8 mouse cellular contexts compared by ENCODE assay signal in genomic region chr9:22225581-22226388, GRCm38 (mm10). TPM values are rescaled to one million over a fixed set of nuclear protein-coding genes. Genes with fewer than 3 reads are reported as not detected.
A peak's percentile ranks its signal among the peaks of the same experiment; 100 is the strongest.
DNase-seq lines count a peak whose midpoint lies in the region; ATAC-seq lines count a peak whose summit lies in the region.

TSS of gene Zfp809 (plus strand) at chr9:22225714.

- H3K36me3 ChIP-seq in heart, embryonic 13.5 days = peaks cover 13% of the 10 kb centered on the region
- peaks cover 11% of the 10 kb centered on the region for H3K36me3 ChIP-seq in liver, embryonic 12.5 days
- H3K36me3 ChIP-seq in stomach, embryonic 15.5 days = peaks cover 3% of the 10 kb centered on the region; the same call in 1 of the 2 replicates

- H3K27me3 ChIP-seq in heart, embryonic 13.5 days (replicated peaks) = no peaks in the 10 kb centered on the region
- H3K27me3 ChIP-seq in liver, embryonic 12.5 days (replicated peaks) = 0 out of 2 replicates have a peak, but pooled peaks cover 3% of the 10 kb centered on the region
- H3K27me3 ChIP-seq in stomach, embryonic 15.5 days (replicated peaks) = no peaks in the 10 kb centered on the region

- ATAC-seq in heart, embryonic 13.5 days (ENCODE audit: extremely low read depth, insufficient number of reproducible peaks, low FRiP score, low TSS enrichment) = peak; percentile 95
- ATAC-seq in liver, embryonic 12.5 days = peak; percentile 98
- peak; percentile 98 for ATAC-seq in stomach, embryonic 15.5 days (ENCODE audit: insufficient read depth, low FRiP score, low read depth)

- WGBS in heart, embryonic 13.5 days = 1% methylated on average over 35 of the region's 35 CpGs
- WGBS in liver, embryonic 12.5 days (ENCODE audit: insufficient replicate concordance) = under 1% methylated on average over 35 of the region's 35 CpGs
- under 1% methylated on average over 35 of the region's 35 CpGs for WGBS in stomach, embryonic 15.5 days

- peak within 1 kb of the TSS; percentile 89 for H3K27ac ChIP-seq in brown adipose tissue, adult 24 weeks (replicated peaks; ENCODE audit: low read depth, low read length)
- peak within 1 kb of the TSS; percentile 96 for H3K27ac ChIP-seq in heart, embryonic 13.5 days (replicated peaks)
- peak within 1 kb of the TSS; percentile 91 for H3K27ac ChIP-seq in liver, embryonic 12.5 days
- H3K27ac ChIP-seq in stomach, embryonic 15.5 days = peak within 1 kb of the TSS; percentile 97

- H3K9me3 ChIP-seq in heart, embryonic 13.5 days = peaks cover 5% of the 10 kb centered on the region; the same call in 1 of the 2 replicates
- no peaks in the 10 kb centered on the region for H3K9me3 ChIP-seq in liver, embryonic 12.5 days (replicated peaks)
- no peaks in the 10 kb centered on the region for H3K9me3 ChIP-seq in stomach, embryonic 15.5 days

- peak; percentile 100 for DNase-seq in CD4-positive, CD25-positive, alpha-beta regulatory T cell, adult 2 months (ENCODE audit: low read depth, low spot score)
- DNase-seq in fat pad, adult 2 months (ENCODE audit: extremely low read depth, low read depth, low spot score) = peak; percentile 88
- DNase-seq in kidney, postnatal 10 days = peak; percentile 100
- DNase-seq in natural killer cell, adult 2 months (ENCODE audit: low spot score in 2 of 2) = peak; percentile 99

- peak within 1 kb of the TSS; percentile 93 for H3K9ac ChIP-seq in heart, embryonic 13.5 days
- H3K9ac ChIP-seq in liver, embryonic 12.5 days = peak within 1 kb of the TSS; percentile 82
- H3K9ac ChIP-seq in stomach, embryonic 15.5 days = peak within 1 kb of the TSS; percentile 83

- H3K4me2 ChIP-seq in heart, embryonic 13.5 days = peak within 1 kb of the TSS; percentile 84
- peak within 1 kb of the TSS; percentile 78 for H3K4me2 ChIP-seq in liver, embryonic 12.5 days
- H3K4me2 ChIP-seq in stomach, embryonic 15.5 days = peak within 1 kb of the TSS; percentile 63

- peak within 1 kb of the TSS; percentile 95 for H3K4me3 ChIP-seq in brown adipose tissue, adult 24 weeks (ENCODE audit: insufficient read depth, low read depth, low read length)
- peak within 1 kb of the TSS; percentile 83 for H3K4me3 ChIP-seq in heart, embryonic 13.5 days
- peak within 1 kb of the TSS; percentile 77 for H3K4me3 ChIP-seq in liver, embryonic 12.5 days
- peak within 1 kb of the TSS; percentile 83 for H3K4me3 ChIP-seq in stomach, embryonic 15.5 days (replicated peaks)

- H3K4me1 ChIP-seq in brown adipose tissue, adult 24 weeks (ENCODE audit: control insufficient read depth, insufficient read depth, insufficient read length, low read length) = no peaks in the 10 kb centered on the region
- H3K4me1 ChIP-seq in heart, embryonic 13.5 days = peaks cover 11% of the 10 kb centered on the region
- H3K4me1 ChIP-seq in liver, embryonic 12.5 days = peaks cover 30% of the 10 kb centered on the region
- no peaks in the 10 kb centered on the region for H3K4me1 ChIP-seq in stomach, embryonic 15.5 days

RNA-seq across cellular contexts. Expression of gene Zfp809, which starts in this region (rescaled TPM):
- 17.4 and 22.6 TPM in 2 replicates for polyA plus RNA-seq in brown adipose tissue, adult 24 weeks (2012; ENCODE audit: insufficient read depth, insufficient read length, missing spikeins)
- polyA plus RNA-seq in heart, embryonic 13.5 days (2015; fragmentation: Nextera tagmentation; extraction: Ambion mirVana) = 16.0 and 17.9 TPM in 2 replicates
- polyA plus RNA-seq in liver, embryonic 12.5 days (2016; fragmentation: Nextera tagmentation; extraction: Ambion mirVana) = 11.7 and 12.3 TPM in 2 replicates
- polyA plus RNA-seq in stomach, embryonic 15.5 days (2015; fragmentation: Nextera tagmentation; extraction: Ambion mirVana) = 31.1 and 33.5 TPM in 2 replicates

Comparison
In these comparisons a context has a peak if more than half of its experiments do, and no peak if none do; other contexts are left out.
1. Peak in every context shown above with its lines: DNase-seq, ATAC-seq, H3K4me3 ChIP-seq and H3K27ac ChIP-seq.